Mouse (Mus musculus): ENCODE measurements around the gene Ccna1. TPM values are rescaled to one million over a fixed set of nuclear protein-coding genes. Genes with fewer than 3 reads are reported as not detected.

The Ccna1 gene
- polyA plus RNA-seq, 1 experiment from 2014 or later, result 2.6 TPM

- ATAC-seq (ENCODE audit: insufficient read depth, low FRiP score, low TSS enrichment) (peak; percentile 64), DNase-seq (ENCODE audit: low spot score) (peak; percentile 57)
- Histone ChIP-seq H3K4me3 (ENCODE audit: low read depth, low read length) (no peak overlapping the region), H3K27ac (ENCODE audit: low read depth, low read length) (no peak overlapping the region), H3K36me3 (ENCODE audit: control insufficient read depth, insufficient read depth, low read length) (no peaks in the 10 kb centered on the region), H3K9ac (ENCODE audit: low read length) (no peak overlapping the region), H3K27me3 (ENCODE audit: control insufficient read depth, insufficient read depth, low read length) (no peaks in the 10 kb centered on the region), H3K4me1 (ENCODE audit: control insufficient read depth, insufficient read depth, low read length) (no peaks in the 10 kb centered on the region), H3K4me2 (ENCODE audit: low read depth) (no peak overlapping the region), H3K9me3 (ENCODE audit: control insufficient read depth, low read length) (no peaks in the 10 kb centered on the region)
- 25% methylated on average over 6 of the region's 6 CpGs for WGBS
Measured at GRCm38 (mm10) chr3:55078233-55078632, 22.9 kb upstream of the Ccna1 start.

GRCm38 (mm10) chr3:55075294-55075648 is 20.0 kb upstream of the Ccna1 start:
- no peak overlapping the region for H3K4me3 ChIP-seq (ENCODE audit: low read depth, low read length)
- DNase-seq (ENCODE audit: low spot score) (no peak), ATAC-seq (ENCODE audit: insufficient read depth, low FRiP score, low TSS enrichment) (no peak)
- H3K27me3 ChIP-seq (ENCODE audit: control insufficient read depth, insufficient read depth, low read length), result no peaks in the 10 kb centered on the region
- H3K9me3 ChIP-seq (ENCODE audit: control insufficient read depth, low read length), result no peaks in the 10 kb centered on the region
- no peak overlapping the region for H3K9ac ChIP-seq (ENCODE audit: low read length)
- 60% methylated on average over 3 of the region's 3 CpGs for WGBS
- no peaks in the 10 kb centered on the region for H3K4me1 ChIP-seq (ENCODE audit: control insufficient read depth, insufficient read depth, low read length)
- H3K4me2 ChIP-seq (ENCODE audit: low read depth), result no peak overlapping the region
- no peak overlapping the region for H3K27ac ChIP-seq (ENCODE audit: low read depth, low read length)
- no peaks in the 10 kb centered on the region for H3K36me3 ChIP-seq (ENCODE audit: control insufficient read depth, insufficient read depth, low read length)

- no peak overlapping the region for H3K9ac ChIP-seq (ENCODE audit: low read length)
- H3K4me1 ChIP-seq (ENCODE audit: control insufficient read depth, insufficient read depth, low read length), result no peaks in the 10 kb centered on the region
- no peak overlapping the region for H3K4me3 ChIP-seq (ENCODE audit: low read depth, low read length)
- no peaks in the 10 kb centered on the region for H3K36me3 ChIP-seq (ENCODE audit: control insufficient read depth, insufficient read depth, low read length)
- H3K4me2 ChIP-seq (ENCODE audit: low read depth), result no peak overlapping the region
- no peak overlapping the region for H3K27ac ChIP-seq (ENCODE audit: low read depth, low read length)
- DNase-seq (ENCODE audit: low spot score), result no peak
- no peaks in the 10 kb centered on the region for H3K27me3 ChIP-seq (ENCODE audit: control insufficient read depth, insufficient read depth, low read length)
- WGBS, result 88% methylated on average over 6 of the region's 6 CpGs
- no peaks in the 10 kb centered on the region for H3K9me3 ChIP-seq (ENCODE audit: control insufficient read depth, low read length)
- no peak for ATAC-seq (ENCODE audit: insufficient read depth, low FRiP score, low TSS enrichment)
Measured at GRCm38 (mm10) chr3:55074576-55075293, 19.4 kb upstream of the Ccna1 start.

- no peak for ATAC-seq (ENCODE audit: insufficient read depth, low FRiP score, low TSS enrichment)
- 45% methylated on average over 7 of the region's 7 CpGs for WGBS
Measured at GRCm38 (mm10) chr3:55067791-55068434, 12.6 kb upstream of the Ccna1 start.

GRCm38 (mm10) chr3:55066666-55067023 is 11.3 kb upstream of the Ccna1 start:
- no peak overlapping the region for H3K27ac ChIP-seq (ENCODE audit: low read depth, low read length)
- DNase-seq (ENCODE audit: low spot score), result peak; percentile 31
- H3K9ac ChIP-seq (ENCODE audit: low read length), result no peak overlapping the region
- WGBS, result 66% methylated on average over 12 of the region's 12 CpGs
- H3K4me1 ChIP-seq (ENCODE audit: control insufficient read depth, insufficient read depth, low read length), result no peaks in the 10 kb centered on the region
- no peaks in the 10 kb centered on the region for H3K36me3 ChIP-seq (ENCODE audit: control insufficient read depth, insufficient read depth, low read length)
- no peaks in the 10 kb centered on the region for H3K27me3 ChIP-seq (ENCODE audit: control insufficient read depth, insufficient read depth, low read length)
- ATAC-seq (ENCODE audit: insufficient read depth, low FRiP score, low TSS enrichment), result peak; percentile 49; the same call in 1 of the 2 replicates
- no peak overlapping the region for H3K4me2 ChIP-seq (ENCODE audit: low read depth)
- H3K9me3 ChIP-seq (ENCODE audit: control insufficient read depth, low read length), result no peaks in the 10 kb centered on the region
- no peak overlapping the region for H3K4me3 ChIP-seq (ENCODE audit: low read depth, low read length)

More at GRCm38 (mm10) chr3:55067791-55068434, 12.6 kb upstream of the Ccna1 start:
- no peaks in the 10 kb centered on the region for H3K27me3 ChIP-seq (ENCODE audit: control insufficient read depth, insufficient read depth, low read length)
- H3K4me3 ChIP-seq (ENCODE audit: low read depth, low read length), result no peak overlapping the region
- H3K36me3 ChIP-seq (ENCODE audit: control insufficient read depth, insufficient read depth, low read length), result no peaks in the 10 kb centered on the region
- no peak for DNase-seq (ENCODE audit: low spot score)
- H3K4me1 ChIP-seq (ENCODE audit: control insufficient read depth, insufficient read depth, low read length), result no peaks in the 10 kb centered on the region
- no peaks in the 10 kb centered on the region for H3K9me3 ChIP-seq (ENCODE audit: control insufficient read depth, low read length)
- H3K4me2 ChIP-seq (ENCODE audit: low read depth), result no peak overlapping the region
- H3K27ac ChIP-seq (ENCODE audit: low read depth, low read length), result no peak overlapping the region
- H3K9ac ChIP-seq (ENCODE audit: low read length), result no peak overlapping the region

- DNase-seq (ENCODE audit: low spot score) (no peak), ATAC-seq (ENCODE audit: insufficient read depth, low FRiP score, low TSS enrichment) (no peak)
- H3K4me1 ChIP-seq (ENCODE audit: control insufficient read depth, insufficient read depth, low read length), result no peaks in the 10 kb centered on the region
- no peak overlapping the region for H3K9ac ChIP-seq (ENCODE audit: low read length)
- H3K36me3 ChIP-seq (ENCODE audit: control insufficient read depth, insufficient read depth, low read length), result no peaks in the 10 kb centered on the region
- H3K4me3 ChIP-seq (ENCODE audit: low read depth, low read length), result no peak overlapping the region
- H3K4me2 ChIP-seq (ENCODE audit: low read depth), result no peak overlapping the region
- H3K27me3 ChIP-seq (ENCODE audit: control insufficient read depth, insufficient read depth, low read length), result no peaks in the 10 kb centered on the region
- 72% methylated on average over 14 of the region's 14 CpGs for WGBS
- H3K9me3 ChIP-seq (ENCODE audit: control insufficient read depth, low read length), result no peaks in the 10 kb centered on the region
- H3K27ac ChIP-seq (ENCODE audit: low read depth, low read length), result no peak overlapping the region
Measured at GRCm38 (mm10) chr3:55065738-55066665, 10.7 kb upstream of the Ccna1 start.

GRCm38 (mm10) chr3:55064396-55064795 is 9.1 kb upstream of the Ccna1 start:
- Histone ChIP-seq H3K27me3 (ENCODE audit: control insufficient read depth, insufficient read depth, low read length) (no peaks in the 10 kb centered on the region), H3K36me3 (ENCODE audit: control insufficient read depth, insufficient read depth, low read length) (no peaks in the 10 kb centered on the region), H3K4me1 (ENCODE audit: control insufficient read depth, insufficient read depth, low read length) (no peaks in the 10 kb centered on the region), H3K9me3 (ENCODE audit: control insufficient read depth, low read length) (no peaks in the 10 kb centered on the region), H3K4me2 (ENCODE audit: low read depth) (no peak overlapping the region), H3K9ac (ENCODE audit: low read length) (no peak overlapping the region), H3K27ac (ENCODE audit: low read depth, low read length) (no peak overlapping the region), H3K4me3 (ENCODE audit: low read depth, low read length) (no peak overlapping the region)
- DNase-seq (ENCODE audit: low spot score) (peak; percentile 83), ATAC-seq (ENCODE audit: insufficient read depth, low FRiP score, low TSS enrichment) (peak; percentile 62)
- WGBS, result 12% methylated on average over 2 of the region's 2 CpGs

GRCm38 (mm10) chr3:55062653-55063052 is 7.4 kb upstream of the Ccna1 start:
- Histone ChIP-seq H3K4me1 (ENCODE audit: control insufficient read depth, insufficient read depth, low read length) (no peaks in the 10 kb centered on the region), H3K9me3 (ENCODE audit: control insufficient read depth, low read length) (no peaks in the 10 kb centered on the region), H3K27me3 (ENCODE audit: control insufficient read depth, insufficient read depth, low read length) (no peaks in the 10 kb centered on the region), H3K9ac (ENCODE audit: low read length) (no peak overlapping the region), H3K4me2 (ENCODE audit: low read depth) (no peak overlapping the region), H3K4me3 (ENCODE audit: low read depth, low read length) (no peak overlapping the region), H3K36me3 (ENCODE audit: control insufficient read depth, insufficient read depth, low read length) (no peaks in the 10 kb centered on the region), H3K27ac (ENCODE audit: low read depth, low read length) (no peak overlapping the region)
- DNase-seq (ENCODE audit: low spot score), result no peak
- 71% methylated on average over 9 of the region's 9 CpGs for WGBS
- ATAC-seq (ENCODE audit: insufficient read depth, low FRiP score, low TSS enrichment), result no peak

Measured in neural tube, embryonic 11.5 days (tissue).